Mouse (Mus musculus): ENCODE measurements around the gene Heatr5a.
A peak's percentile ranks its signal among the peaks of the same experiment; 100 is the strongest.

The Heatr5a gene

GRCm38 (mm10) chr12:51882606-51883296, 88.4 kb downstream of the Heatr5a start:
- no peak for DNase-seq

- no peak for DNase-seq
Observed at GRCm38 (mm10) chr12:51881775-51882174, 89.3 kb downstream of the Heatr5a start.

DNA sequence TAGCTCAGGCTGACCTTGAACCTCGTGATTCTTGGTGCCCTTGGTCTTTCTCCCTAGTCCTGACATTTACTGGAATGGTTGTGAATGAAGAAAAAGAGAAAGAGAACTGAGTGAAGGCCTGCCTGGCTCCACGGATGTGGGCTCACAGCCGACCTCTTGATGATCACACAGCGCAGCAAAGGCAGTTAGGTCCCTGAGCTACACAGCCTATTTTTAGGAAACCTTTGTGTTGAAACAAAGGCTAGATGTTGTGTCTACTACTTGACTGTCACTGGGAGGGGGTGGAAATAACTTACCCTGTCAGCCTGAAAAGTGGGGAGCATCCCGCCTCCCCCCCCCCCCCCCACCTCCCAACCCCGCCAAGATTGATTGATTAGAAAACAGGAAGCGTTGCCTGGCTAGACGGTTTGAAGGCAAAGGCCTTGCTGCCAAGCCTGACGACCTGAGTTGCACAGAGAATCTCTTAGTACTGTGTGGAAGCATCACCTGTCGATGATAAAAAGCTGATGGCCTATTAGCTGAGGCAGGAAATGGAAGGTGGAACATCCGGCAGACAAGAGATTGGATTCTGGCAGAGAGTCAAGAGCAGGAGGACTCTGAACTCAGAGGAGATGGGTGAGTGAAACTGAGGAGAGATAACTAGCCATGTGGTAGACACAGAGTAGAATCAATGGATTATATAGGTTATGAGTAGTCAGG, 99.5 kb downstream of the Heatr5a start:
- DNase-seq = peak; percentile 27

DNA sequence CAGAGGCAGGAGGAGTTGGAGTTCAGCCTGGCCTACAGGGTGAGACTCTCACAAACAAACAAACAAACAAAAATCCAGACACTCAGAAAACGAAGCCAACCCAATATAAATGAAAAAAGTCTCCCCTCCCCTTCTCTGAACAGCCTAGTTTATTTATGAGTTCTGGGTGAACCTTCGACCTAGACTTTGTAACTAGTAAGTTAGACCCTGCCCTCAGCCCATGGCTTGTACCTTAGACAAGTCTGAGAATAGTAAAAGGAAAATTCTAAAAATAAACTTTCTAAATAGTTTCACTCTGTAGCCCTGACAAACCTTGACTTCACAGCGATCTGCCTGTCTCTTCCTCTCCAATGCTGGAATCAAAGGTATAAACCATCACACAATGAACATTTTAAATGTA, 101.6 kb downstream of the Heatr5a start:
- DNase-seq = no peak

DNA sequence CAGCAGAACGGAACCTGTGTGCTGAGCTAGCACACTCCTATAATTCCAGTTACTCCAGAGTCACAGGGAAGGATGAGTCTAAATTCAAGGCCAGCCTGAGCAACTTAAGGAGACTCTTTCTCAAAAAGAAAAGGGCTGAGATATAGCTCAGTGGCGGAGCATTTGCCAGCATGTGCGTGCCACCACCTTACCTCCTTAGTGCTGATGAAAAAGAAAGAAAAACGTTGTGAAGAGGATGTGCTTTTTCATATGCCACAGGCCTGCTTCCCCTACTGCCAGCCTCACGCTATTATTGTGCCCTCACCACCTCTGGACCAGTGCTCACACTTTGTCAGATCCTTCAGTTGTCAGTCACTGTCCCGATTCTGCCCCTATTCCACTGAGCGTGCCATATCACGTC, 104.0 kb downstream of the Heatr5a start:
- DNase-seq = no peak

DNA sequence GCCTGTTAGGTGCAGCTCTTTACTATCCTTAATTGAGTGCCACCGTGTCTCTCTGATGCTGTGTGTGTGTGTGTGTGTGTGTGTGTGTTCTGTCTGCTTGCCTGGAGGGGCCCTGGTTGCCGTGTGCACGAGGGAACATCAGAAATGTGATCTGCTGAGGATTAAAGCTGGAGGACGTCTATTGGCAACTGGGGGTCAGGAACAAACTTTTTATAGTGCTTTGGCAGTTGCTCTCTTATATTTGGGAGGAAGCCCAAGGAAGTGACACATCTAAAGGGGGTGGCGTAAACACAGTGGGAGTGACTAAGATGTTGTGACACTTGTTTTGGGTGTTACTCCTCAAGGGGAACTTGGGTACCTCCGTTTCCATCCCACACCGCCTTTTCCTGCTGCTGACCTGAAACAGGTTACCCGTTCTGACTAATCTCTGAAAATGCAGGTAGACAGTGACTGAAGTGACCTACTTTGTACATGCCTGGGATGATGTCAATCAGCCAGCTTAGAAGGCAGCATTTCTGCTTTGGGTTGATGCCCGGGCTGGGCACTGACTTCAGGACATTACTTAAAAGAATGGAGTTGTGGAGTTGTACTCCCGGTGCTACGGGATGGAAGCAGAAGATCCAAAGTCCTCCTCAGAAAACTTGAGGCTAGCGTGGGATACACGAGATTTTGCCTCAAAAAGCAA, 104.8 kb downstream of the Heatr5a start:
- peak; percentile 32 for DNase-seq

GRCm38 (mm10) chr12:51865790-51866179, 105.3 kb downstream of the Heatr5a start:
- peak; percentile 27 for DNase-seq

DNA sequence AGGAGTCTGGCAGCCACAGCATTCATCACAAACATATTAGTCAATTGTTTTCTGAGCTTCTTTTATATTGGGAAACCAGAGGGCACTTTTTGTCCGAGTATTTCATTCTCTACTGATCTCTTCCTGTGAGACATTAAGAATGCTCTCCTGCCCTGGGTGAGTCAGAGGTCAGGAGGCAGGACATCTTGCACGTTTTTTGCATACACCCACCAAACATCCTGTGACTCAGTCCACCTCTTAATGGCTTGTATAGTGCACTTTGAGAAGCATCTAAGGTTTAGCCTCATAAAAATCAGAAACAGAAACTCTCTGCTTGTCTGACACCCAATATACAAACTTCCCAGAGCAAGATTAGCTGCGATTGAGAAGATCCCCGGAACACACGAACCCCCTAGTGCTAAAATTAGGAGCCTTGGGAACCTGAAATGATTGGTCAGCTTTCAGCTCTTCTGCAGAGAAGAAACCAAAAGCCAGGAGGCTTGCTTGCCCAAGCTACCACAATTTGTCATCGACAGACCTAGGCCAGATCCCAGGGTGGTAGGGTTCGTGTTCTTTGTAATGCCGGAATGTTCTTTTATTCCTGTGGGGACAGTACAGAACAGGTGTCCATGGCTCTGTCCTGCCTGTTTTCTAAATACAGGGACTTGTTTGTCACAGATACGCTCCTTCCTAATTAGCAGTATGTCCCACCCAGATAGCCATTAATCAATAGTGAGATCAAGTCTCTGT, 105.9 kb downstream of the Heatr5a start:
- DNase-seq = no peak

- peak; percentile 26 for DNase-seq
Observed at GRCm38 (mm10) chr12:51863116-51864002, 107.8 kb downstream of the Heatr5a start.

DNA sequence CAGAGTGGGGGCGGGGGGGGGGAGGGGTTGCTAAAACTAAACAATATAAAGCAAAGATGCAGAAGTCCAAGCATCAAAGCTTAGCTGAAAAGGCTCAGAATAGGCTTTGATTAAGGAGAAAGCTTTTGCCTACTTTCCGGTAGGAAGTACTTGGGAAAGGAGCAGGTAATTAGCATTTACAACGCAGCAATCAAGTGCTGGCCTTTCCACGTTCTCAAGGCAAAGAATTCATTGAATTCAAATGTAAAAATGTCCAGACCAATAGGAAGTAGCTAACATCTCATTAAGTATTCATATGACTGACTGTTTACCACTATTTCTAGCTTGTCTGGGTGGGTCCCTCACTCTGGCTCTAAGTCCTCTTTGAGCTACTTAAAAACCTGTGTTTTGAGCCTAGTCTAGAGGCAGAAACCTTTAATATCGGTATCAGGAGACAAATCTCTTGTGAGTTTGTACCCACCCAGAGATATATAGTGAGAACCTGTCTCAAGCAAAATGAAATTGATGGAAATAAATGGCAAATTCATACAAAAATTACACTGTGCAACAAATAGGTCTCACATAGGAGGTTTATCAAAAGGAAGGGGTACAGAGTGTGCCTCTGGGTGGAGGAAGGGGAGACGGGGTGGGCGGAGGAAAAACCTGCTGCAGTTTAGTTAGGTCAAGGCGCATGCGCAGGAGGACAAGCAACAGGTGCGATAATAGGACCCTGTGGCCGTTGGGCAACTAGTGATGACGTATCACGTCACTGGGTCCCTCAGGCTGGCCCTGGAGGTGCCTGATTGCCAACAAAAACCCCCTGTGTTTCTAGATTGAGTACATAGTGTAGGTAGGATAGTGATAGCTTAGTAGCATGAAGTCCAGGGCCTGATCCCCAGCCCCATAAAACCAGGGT, 112.7 kb downstream of the Heatr5a start:
- no peak for DNase-seq

DNA sequence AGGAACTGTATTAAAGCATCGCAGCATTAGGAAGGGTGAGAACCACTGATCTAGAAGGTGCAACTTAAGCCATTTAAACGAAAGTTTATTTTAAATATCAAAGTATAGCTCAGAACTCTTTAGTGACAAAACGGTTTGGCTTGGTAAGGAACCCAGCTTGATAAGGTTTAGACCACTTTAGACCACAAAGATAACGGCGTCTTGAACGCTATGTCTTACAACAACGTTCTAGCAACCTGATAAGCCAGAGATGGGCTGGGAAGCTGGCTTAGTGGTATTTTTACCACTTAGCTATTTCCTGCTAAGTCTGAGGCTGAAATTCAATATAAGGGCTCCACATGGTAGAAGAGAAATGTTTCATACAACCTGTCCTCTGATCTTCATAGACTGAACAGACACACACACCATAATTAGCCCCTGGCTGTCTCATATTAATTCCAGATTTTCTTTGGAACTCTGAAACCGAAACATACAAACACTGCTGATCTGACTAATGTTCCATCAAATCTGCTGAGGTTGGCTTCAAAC, 114.3 kb downstream of the Heatr5a start:
- no peak for DNase-seq

DNA sequence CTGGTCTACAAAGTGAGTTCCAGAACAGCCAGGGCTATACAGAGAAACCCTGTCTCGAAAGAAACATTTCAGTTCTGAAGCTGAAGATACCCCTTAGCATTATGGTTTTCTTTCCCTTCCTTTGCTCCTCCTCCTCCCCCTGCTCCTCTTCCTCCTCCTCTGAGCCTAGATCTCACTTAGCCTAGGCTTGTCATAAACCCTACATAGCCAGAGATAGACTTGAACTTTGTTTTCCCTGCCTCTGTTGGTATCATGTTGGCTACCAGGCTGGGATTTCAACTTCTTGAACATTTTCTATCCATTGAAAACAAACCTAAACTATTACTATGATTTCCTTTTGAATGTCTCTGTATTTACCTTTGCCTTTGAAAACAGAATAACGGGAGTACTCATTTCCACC, 115.2 kb downstream of the Heatr5a start:
- no peak for DNase-seq

GRCm38 (mm10) chr12:51855453-51855852, 115.7 kb downstream of the Heatr5a start:
- no peak for DNase-seq

- DNase-seq = no peak
Observed at GRCm38 (mm10) chr12:51851617-51852016, 119.5 kb downstream of the Heatr5a start.

DNA sequence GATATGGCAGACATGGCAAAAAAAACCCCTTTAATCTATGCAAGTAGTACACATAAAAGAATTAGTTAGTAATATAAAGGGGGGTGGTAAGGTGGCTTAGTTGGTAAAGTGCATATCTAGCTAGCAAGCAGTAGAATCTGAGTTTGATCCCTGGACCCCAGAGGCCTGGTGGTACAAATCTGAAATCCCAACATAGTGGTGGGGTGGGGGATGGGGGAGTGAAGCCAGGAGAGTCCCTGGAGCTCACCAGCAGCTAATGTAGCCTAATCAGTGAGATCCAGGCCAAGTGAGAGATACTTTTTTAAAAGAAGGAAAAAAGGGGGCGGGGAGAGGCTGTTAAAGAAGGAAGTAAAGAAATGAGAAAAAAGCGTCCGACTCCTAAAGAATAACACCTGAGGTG, 120.0 kb downstream of the Heatr5a start:
- no peak for DNase-seq

DNA sequence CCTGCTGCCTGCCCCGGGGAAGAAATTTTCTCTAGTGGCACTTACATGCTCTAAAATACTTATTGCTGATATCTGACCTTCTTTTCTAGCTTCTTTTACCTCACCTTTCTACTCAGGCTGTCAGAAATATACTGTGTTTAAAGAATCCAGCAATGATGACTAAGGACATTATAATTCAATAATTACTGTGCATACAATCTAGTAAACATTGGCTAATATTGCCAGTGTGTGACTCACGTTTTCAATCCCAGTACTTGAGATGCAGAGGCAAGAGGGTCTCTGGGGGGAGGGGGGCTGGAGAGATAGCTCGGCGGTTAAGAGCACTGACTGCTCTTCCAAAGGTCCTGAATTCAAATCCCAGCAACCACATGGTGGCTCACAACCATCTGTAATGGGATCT, 120.8 kb downstream of the Heatr5a start:
- DNase-seq = no peak

- DNase-seq = no peak
Observed at GRCm38 (mm10) chr12:51849902-51850301, 121.2 kb downstream of the Heatr5a start.

DNA sequence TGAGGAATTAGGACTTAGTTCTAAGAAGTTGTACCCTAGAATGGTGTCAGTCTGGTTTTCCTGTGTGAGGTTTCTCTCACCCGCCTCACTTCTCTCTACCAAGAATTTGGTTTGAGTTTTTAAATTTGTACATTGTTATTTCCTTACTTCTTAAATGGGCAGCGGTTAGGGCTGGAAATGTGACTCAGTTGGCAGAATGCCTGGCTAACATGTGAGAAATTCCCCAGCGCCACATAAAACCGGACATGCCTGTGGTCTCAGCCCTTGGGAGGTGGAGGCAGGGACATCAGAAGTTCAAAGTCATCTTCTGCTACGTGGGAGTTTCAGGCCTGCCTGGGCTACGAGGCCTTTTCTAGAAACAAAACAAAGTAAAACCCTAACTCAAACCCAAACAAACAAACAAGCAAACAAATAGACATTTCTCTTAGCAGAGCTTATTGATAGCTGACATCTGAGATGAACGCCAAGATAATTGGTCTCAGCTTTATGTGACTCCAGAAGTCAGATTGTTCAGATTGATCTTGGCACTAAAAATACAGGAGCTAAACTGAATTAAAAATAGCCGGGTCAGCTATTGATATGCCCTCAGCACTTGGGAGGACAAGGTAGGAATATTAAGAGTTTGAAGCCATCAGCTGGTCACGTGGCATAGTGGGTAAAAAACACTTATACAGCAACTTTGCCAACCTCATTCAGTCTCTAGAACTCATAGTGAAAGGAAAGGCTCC, 123.0 kb downstream of the Heatr5a start:
- no peak for DNase-seq

GRCm38 (mm10) chr12:51845261-51845660, 125.9 kb downstream of the Heatr5a start:
- DNase-seq = no peak

DNA sequence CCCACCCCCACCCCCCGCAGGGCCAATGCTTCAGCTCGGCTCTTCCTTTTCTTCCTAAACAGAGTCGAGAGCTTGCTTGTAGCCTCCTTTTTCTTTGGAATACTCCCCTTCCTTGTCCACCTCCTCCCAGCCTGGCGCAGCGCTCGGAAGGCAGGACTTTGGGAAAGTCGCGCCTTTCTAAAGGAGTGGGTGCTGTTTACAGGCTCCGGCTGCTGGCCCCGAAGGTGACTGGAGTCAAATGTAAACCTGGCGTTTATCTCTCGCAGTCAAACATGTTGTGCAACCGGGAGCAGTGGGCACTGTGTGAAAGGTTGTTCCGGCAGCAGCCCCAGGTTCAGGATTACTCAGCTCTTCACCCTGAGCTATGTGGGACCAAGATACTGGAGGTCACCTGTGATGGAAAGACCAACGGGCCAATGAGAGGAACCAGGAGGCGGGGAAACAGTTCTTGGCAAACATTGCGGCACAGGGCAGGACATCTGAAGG, 126.3 kb downstream of the Heatr5a start:
- DNase-seq = peak; percentile 93
